Mouse (Mus musculus) liver, embryonic 14.5 days (tissue): ENCODE data around the gene Map2k4. TPM values are rescaled to one million over a fixed set of nuclear protein-coding genes. Genes with fewer than 3 reads are reported as not detected.

Experiments
- ATAC-seq: fragments of 200-750 bp; cut with Nextera tagmentation; 2 replicates; pipeline ENCODE4 v1.8.0; 2017; ENCODE audit warnings: moderate number of reproducible peaks, mild to moderate bottlenecking, moderate library complexity; ENCODE audit not compliant: insufficient read depth
- DNase-seq, 3 experiments: peaks; one replicate each; pipeline ENCODE4 v3.0.0-alpha.2; 2012 to 2013; ENCODE audit warnings: low read depth in 3 of 3, low spot score in 3 of 3
- H3K27ac ChIP-seq: fragments of 300-500 bp; sonication (generic); 2 replicates; pipeline ENCODE4 v1.5.1; 2014; ENCODE audit warnings: moderate library complexity, mild to moderate bottlenecking, control low read depth, inconsistent platforms
- H3K27me3 ChIP-seq: fragments of 300-500 bp; sonication (generic); 2 replicates; pipeline ENCODE4 v1.6.1; 2014; ENCODE audit warnings: mild to moderate bottlenecking, low read length, moderate library complexity; ENCODE audit not compliant: control insufficient read depth, insufficient read depth
- H3K36me3 ChIP-seq: fragments of 300-500 bp; sonication (generic); replicated peaks from 2 replicates; pipeline ENCODE4 v1.6.1; 2014; ENCODE audit warnings: low read depth; ENCODE audit not compliant: control insufficient read depth, insufficient read depth
- H3K4me1 ChIP-seq, 2 experiments: fragments of 200-500 bp in 1 of 2; fragments of 300-500 bp in 1 of 2; sonication (generic) in 1 of 2; replicated peaks; 2 replicates each; pipeline ENCODE4 v1.6.1; 2012 to 2014; ENCODE audit warnings: antibody characterized with exemption in 1 of 2, inconsistent platforms in 1 of 2, low read length in 1 of 2; ENCODE audit not compliant: control insufficient read depth in 2 of 2, insufficient read depth in 2 of 2
- H3K4me2 ChIP-seq: fragments of 300-500 bp; sonication (generic); 2 replicates; pipeline ENCODE4 v1.6.1; 2014; ENCODE audit warnings: low read depth, mild to moderate bottlenecking, control low read depth, moderate library complexity
- H3K4me3 ChIP-seq, 2 experiments: fragments of 200-500 bp in 1 of 2; fragments of 300-500 bp in 1 of 2; sonication (generic) in 1 of 2; 2 replicates each; pipeline ENCODE4 v1.5.1; 2012 to 2014; ENCODE audit warnings: low read depth in 2 of 2, low read length in 2 of 2, mild to moderate bottlenecking in 2 of 2, control low read depth in 1 of 2, inconsistent platforms in 1 of 2, moderate library complexity in 1 of 2; ENCODE audit not compliant: insufficient read depth in 1 of 2
- H3K9ac ChIP-seq: fragments of 300-500 bp; sonication (generic); replicated peaks from 2 replicates; pipeline ENCODE4 v1.6.1; 2014; ENCODE audit warnings: mild to moderate bottlenecking, control low read depth, moderate library complexity
- H3K9me3 ChIP-seq: fragments of 300-500 bp; sonication (generic); 2 replicates; pipeline ENCODE4 v1.6.1; 2016; ENCODE audit warnings: low read length, mixed read lengths; ENCODE audit not compliant: control insufficient read depth
- CTCF ChIP-seq: IDR thresholded peaks from 2 replicates; pipeline ENCODE4 v1.5.1; 2016; ENCODE audit warnings: antibody characterized with exemption, low read depth, control low read depth
- EP300 ChIP-seq: IDR thresholded peaks from 2 replicates; pipeline ENCODE4 v1.6.1; 2016; ENCODE audit warnings: antibody characterized with exemption, low read depth
- WGBS: fragments of 180-500 bp; shearing (Covaris S2); extraction: QIAGEN DNeasy Blood & Tissue Kit; methylation state at CpG from one replicate; pipeline ENCODE4 v1.1.7; 2014; ENCODE audit not compliant: insufficient replicate concordance; 5-methylcytosine and 5-hydroxymethylcytosine counted together
- polyA plus RNA-seq, 2 experiments: library from polyadenylated mRNA; depleted of rRNA in 1 of 2; stranded (reverse) in 1 of 2; unstranded in 1 of 2; fragments of >200 nt; fragmentation: Nextera tagmentation in 1 of 2; extraction: Ambion mirVana in 1 of 2; gene quantifications; 2 replicates each; pipeline versions ENCODE4 v1.2.1 to v1.2.3; 2012 to 2014

Map2k4 gene
- polyA plus RNA-seq, 2 experiments: 15.8 to 37.0 TPM

- ATAC-seq (peak; percentile 56), DNase-seq (peak; percentile 41 to 68 (median 47))
- H3K27me3 ChIP-seq: no peaks in the 10 kb centered on the region
- WGBS: under 1% methylated on average over 20 of the region's 20 CpGs
- H3K36me3 ChIP-seq: no peaks in the 10 kb centered on the region
- H3K4me2 ChIP-seq: peak overlapping the region; percentile 96
- H3K27ac ChIP-seq: peak overlapping the region; percentile 78
- H3K4me3 ChIP-seq: peak overlapping the region; percentile 84 to 88
- H3K4me1 ChIP-seq: peaks cover 2 to 5% of the 10 kb centered on the region in 2 experiments; a peak in 3 of 4 replicates
- TF ChIP-seq EP300: no peak
- no peak for TF ChIP-seq CTCF
- H3K9ac ChIP-seq: peak overlapping the region; percentile 78
- H3K9me3 ChIP-seq: no peaks in the 10 kb centered on the region
These were observed 18.3 kb upstream of the Map2k4 start for GRCm38 (mm10) chr11:65806321-65806904.

- Histone ChIP-seq H3K36me3 (no peaks in the 10 kb centered on the region), H3K4me1 (peaks cover 0 to 3% of the 10 kb centered on the region in 2 experiments; a peak in 2 of 4 replicates), H3K27ac (no peak overlapping the region), H3K9me3 (no peaks in the 10 kb centered on the region), H3K4me3 (no peak overlapping the region), H3K4me2 (no peak overlapping the region), H3K9ac (no peak overlapping the region), H3K27me3 (no peaks in the 10 kb centered on the region)
- WGBS: 69% methylated on average over 3 of the region's 3 CpGs
- ATAC-seq: no peak
- TF ChIP-seq CTCF (no peak), EP300 (no peak)
- DNase-seq: no peak
These were observed 13.8 kb upstream of the Map2k4 start for GRCm38 (mm10) chr11:65801899-65802298.

GRCm38 (mm10) chr11:65795896-65796295 is 7.8 kb upstream of the Map2k4 start:
- no peak for DNase-seq
- Histone ChIP-seq H3K9me3 (no peaks in the 10 kb centered on the region), H3K4me3 (no peak overlapping the region), H3K27ac (no peak overlapping the region), H3K36me3 (no peaks in the 10 kb centered on the region), H3K4me2 (no peak overlapping the region), H3K4me1 (peaks cover 11 to 15% of the 10 kb centered on the region in 2 experiments), H3K9ac (no peak overlapping the region), H3K27me3 (no peaks in the 10 kb centered on the region)
- TF ChIP-seq CTCF: no peak
- no peak for TF ChIP-seq EP300
- ATAC-seq: no peak
- 63% methylated on average over 1 of the region's 1 CpGs for whole genome bisulfite sequencing

GRCm38 (mm10) chr11:65794428-65795219 is 6.5 kb upstream of the Map2k4 start:
- Histone ChIP-seq H3K27me3 (no peaks in the 10 kb centered on the region), H3K9me3 (no peaks in the 10 kb centered on the region), H3K4me3 (peak overlapping the region; percentile 34 to 41; a peak in 3 of 4 replicates), H3K27ac (peak overlapping the region; percentile 46), H3K4me1 (peaks cover 16 to 18% of the 10 kb centered on the region in 2 experiments), H3K36me3 (no peaks in the 10 kb centered on the region), H3K9ac (peak overlapping the region; percentile 34), H3K4me2 (peak overlapping the region; percentile 71)
- no peak for TF ChIP-seq CTCF
- TF ChIP-seq EP300: peak; percentile 35; the same call in 1 of the 2 replicates
- ATAC-seq: peak; percentile 85
- DNase-seq: peak in 2 of 3 experiments; percentile 57 to 73
- 9% methylated on average over 10 of the region's 10 CpGs for WGBS

- Histone ChIP-seq H3K4me3 (peak overlapping the region; percentile 84 to 99), H3K9me3 (no peaks in the 10 kb centered on the region), H3K4me2 (peak overlapping the region; percentile 90), H3K27me3 (no peaks in the 10 kb centered on the region), H3K9ac (peak overlapping the region; percentile 94), H3K4me1 (peaks cover 23 to 25% of the 10 kb centered on the region in 2 experiments), H3K27ac (peak overlapping the region; percentile 68), H3K36me3 (no peaks in the 10 kb centered on the region)
- TF ChIP-seq CTCF (no peak), EP300 (no peak)
- under 1% methylated on average over 62 of the region's 71 CpGs for WGBS
- ATAC-seq: peak; percentile 80
- no peak for DNase-seq
These were observed 511 bp downstream of the Map2k4 start for GRCm38 (mm10) chr11:65787421-65788151.
